Mouse (Mus musculus): ENCODE results near the gene Katnb1. TPM values are rescaled to one million over a fixed set of nuclear protein-coding genes. Genes with fewer than 3 reads are reported as not detected.

Katnb1 gene
- total RNA-seq, 2 experiments from 2014 or later: 6.3 to 25.9 TPM

GRCm38 (mm10) chr8:95138341-95139050 is 57.5 kb downstream of the Katnb1 start:
- ATAC-seq (replicated peaks; ENCODE audit: poor library complexity): no peak

- ATAC-seq (replicated peaks; ENCODE audit: poor library complexity): no peak
Measured at GRCm38 (mm10) chr8:95139051-95139365, 58.0 kb downstream of the Katnb1 start.

GRCm38 (mm10) chr8:95140555-95140954 is 59.6 kb downstream of the Katnb1 start:
- peak; percentile 17; the same call in 1 of the 2 replicates for ATAC-seq (replicated peaks; ENCODE audit: poor library complexity)

GRCm38 (mm10) chr8:95141026-95141425 is 60.0 kb downstream of the Katnb1 start:
- ATAC-seq (replicated peaks; ENCODE audit: poor library complexity): no peak

- no peak for ATAC-seq (replicated peaks; ENCODE audit: poor library complexity)
Measured at GRCm38 (mm10) chr8:95141469-95142074, 60.6 kb downstream of the Katnb1 start.

GRCm38 (mm10) chr8:95142075-95142831 is 61.3 kb downstream of the Katnb1 start:
- ATAC-seq (replicated peaks; ENCODE audit: poor library complexity): peak; percentile 74

GRCm38 (mm10) chr8:95142985-95143804 is 62.2 kb downstream of the Katnb1 start:
- no peak for ATAC-seq (replicated peaks; ENCODE audit: poor library complexity)

- no peak for ATAC-seq (replicated peaks; ENCODE audit: poor library complexity)
Measured at GRCm38 (mm10) chr8:95143805-95144630, 63.0 kb downstream of the Katnb1 start.

- ATAC-seq (replicated peaks; ENCODE audit: poor library complexity): no peak
Measured at GRCm38 (mm10) chr8:95144631-95145015, 63.6 kb downstream of the Katnb1 start.

- no peak for ATAC-seq (replicated peaks; ENCODE audit: poor library complexity)
Measured at GRCm38 (mm10) chr8:95146044-95146745, 65.2 kb downstream of the Katnb1 start.

GRCm38 (mm10) chr8:95146846-95147245 is 65.9 kb downstream of the Katnb1 start:
- no peak for ATAC-seq (replicated peaks; ENCODE audit: poor library complexity)

- peak; percentile 90 for ATAC-seq (replicated peaks; ENCODE audit: poor library complexity)
Measured at GRCm38 (mm10) chr8:95149426-95149825, 68.4 kb downstream of the Katnb1 start.

GRCm38 (mm10) chr8:95150608-95151007 is 69.6 kb downstream of the Katnb1 start:
- no peak for ATAC-seq (replicated peaks; ENCODE audit: poor library complexity)

Other genes starting within 250 kb of the Katnb1 start
- 30.4 and 36.1 TPM in 2 replicates for gene Coq9, start 242.9 kb upstream of the Katnb1 start, total RNA-seq (2015)
- gene Coq9, start 242.9 kb upstream of the Katnb1 start, total RNA-seq (2017): 54.2 and 57.8 TPM in 2 replicates
- gene Ciapin1, start 242.8 kb upstream of the Katnb1 start, total RNA-seq (2015): 29.3 and 34.5 TPM in 2 replicates
- gene Ciapin1, start 242.8 kb upstream of the Katnb1 start, total RNA-seq (2017): 49.1 and 58.0 TPM in 2 replicates
- gene Polr2c, start 223.7 kb upstream of the Katnb1 start, total RNA-seq (2015): 64.3 and 66.4 TPM in 2 replicates
- 55.2 and 65.0 TPM in 2 replicates for gene Polr2c, start 223.7 kb upstream of the Katnb1 start, total RNA-seq (2017)
- 0.49 TPM in 1 of 2 replicates, not detected in the other for gene Dok4, start 204.9 kb upstream of the Katnb1 start, total RNA-seq (2015)
- 0.14 and 0.37 TPM in 2 replicates for gene Dok4, start 204.9 kb upstream of the Katnb1 start, total RNA-seq (2017)
- 0.25 and 0.32 TPM in 2 replicates for gene Ccdc102a, start 163.1 kb upstream of the Katnb1 start, total RNA-seq (2015)
- gene Ccdc102a, start 163.1 kb upstream of the Katnb1 start, total RNA-seq (2017): 1.2 and 1.3 TPM in 2 replicates
- 0.17 TPM in 1 of 2 replicates, not detected in the other for gene Adgrg5, start 157.5 kb upstream of the Katnb1 start, total RNA-seq (2015)
- gene Adgrg5, start 157.5 kb upstream of the Katnb1 start, total RNA-seq (2017): not detected in 2 replicates
- gene Adgrg1, start 106.4 kb upstream of the Katnb1 start, total RNA-seq (2015): 88.4 and 140 TPM in 2 replicates
- gene Adgrg1, start 106.4 kb upstream of the Katnb1 start, total RNA-seq (2017): 48.8 and 85.6 TPM in 2 replicates
- 106 and 111 TPM in 2 replicates for gene Adgrg3, start 63.5 kb upstream of the Katnb1 start, total RNA-seq (2015)
- gene Adgrg3, start 63.5 kb upstream of the Katnb1 start, total RNA-seq (2017): 178 and 215 TPM in 2 replicates
- gene Drc7, start 26.1 kb upstream of the Katnb1 start, total RNA-seq (2015): 1.2 and 1.8 TPM in 2 replicates
- 3.8 and 7.1 TPM in 2 replicates for gene Drc7, start 26.1 kb upstream of the Katnb1 start, total RNA-seq (2017)
- 0.73 and 0.99 TPM in 2 replicates for gene Kifc3, start 121.6 kb downstream of the Katnb1 start, total RNA-seq (2015)
- 0.68 and 1.4 TPM in 2 replicates for gene Kifc3, start 121.6 kb downstream of the Katnb1 start, total RNA-seq (2017)
- gene Cngb1, start 225.4 kb downstream of the Katnb1 start, total RNA-seq (2015): 6.3 and 9.3 TPM in 2 replicates
- gene Cngb1, start 225.4 kb downstream of the Katnb1 start, total RNA-seq (2017): 2.8 and 3.0 TPM in 2 replicates
- gene Tepp, start 229.4 kb downstream of the Katnb1 start, total RNA-seq (2015): not detected in 2 replicates
- 0.68 TPM in 1 of 2 replicates, not detected in the other for gene Tepp, start 229.4 kb downstream of the Katnb1 start, total RNA-seq (2017)